Mouse (Mus musculus) stomach, adult 2 months (tissue): ENCODE results near the gene Sv2a. TPM values are rescaled to one million over a fixed set of nuclear protein-coding genes. Genes with fewer than 3 reads are reported as not detected.

ENCODE experiments used
- polyA plus RNA-seq: library from polyadenylated mRNA; depleted of rRNA; stranded (reverse); fragments of >200 nt; gene quantifications from 2 replicates; pipeline ENCODE4 v1.2.3, GENCODE M21; 2012; rRNA removed

Gene Sv2a
- polyA plus RNA-seq, result 0.65 and 0.73 TPM in 2 replicates

DNA sequence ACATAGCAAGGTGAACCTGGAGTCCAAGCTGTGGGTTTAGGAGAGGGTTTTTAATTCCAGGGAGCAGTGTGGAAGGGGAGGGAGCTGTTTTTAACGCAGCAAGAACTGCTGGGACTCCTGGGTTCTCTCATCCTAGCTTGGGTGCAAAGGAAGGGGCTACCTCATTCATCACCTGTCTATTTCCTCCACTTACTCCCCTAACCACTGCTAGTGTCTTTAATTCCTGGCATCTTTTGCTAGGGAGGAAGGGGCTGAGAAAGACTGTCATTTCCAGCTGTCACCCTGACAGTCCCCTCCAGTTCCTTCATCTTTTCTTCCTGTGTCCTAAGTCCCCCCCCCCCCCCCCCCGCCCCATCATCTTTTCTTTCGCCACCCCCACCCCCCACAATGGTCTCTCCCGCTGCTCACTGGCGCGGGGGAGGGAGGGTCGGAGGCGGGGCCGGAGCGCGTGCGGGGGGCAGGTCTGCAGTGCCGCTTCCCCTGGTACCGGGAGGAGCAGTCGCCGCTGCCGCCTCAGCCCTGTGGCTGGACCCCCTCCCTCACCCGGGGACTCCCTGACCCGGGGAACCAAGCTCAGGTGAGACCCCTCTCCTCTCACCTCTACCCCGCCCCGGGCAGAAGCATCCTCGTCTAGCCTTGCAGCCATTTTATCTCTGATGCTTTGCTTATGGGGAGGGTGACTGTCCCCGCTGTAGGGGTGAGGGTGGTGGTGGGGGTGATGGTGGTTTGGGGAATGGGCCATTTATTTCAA is at the start of gene Sv2a:
Sv2a (plus strand) TSS at position 425 of the 751 bp plus-strand sequence.

GRCm38 (mm10) chr3:96161869-96162840 is 18.8 kb upstream of the Sv2a start, which contains the start of gene Mtmr11:
Mtmr11 (plus strand) TSS chr3:96162004.

DNA sequence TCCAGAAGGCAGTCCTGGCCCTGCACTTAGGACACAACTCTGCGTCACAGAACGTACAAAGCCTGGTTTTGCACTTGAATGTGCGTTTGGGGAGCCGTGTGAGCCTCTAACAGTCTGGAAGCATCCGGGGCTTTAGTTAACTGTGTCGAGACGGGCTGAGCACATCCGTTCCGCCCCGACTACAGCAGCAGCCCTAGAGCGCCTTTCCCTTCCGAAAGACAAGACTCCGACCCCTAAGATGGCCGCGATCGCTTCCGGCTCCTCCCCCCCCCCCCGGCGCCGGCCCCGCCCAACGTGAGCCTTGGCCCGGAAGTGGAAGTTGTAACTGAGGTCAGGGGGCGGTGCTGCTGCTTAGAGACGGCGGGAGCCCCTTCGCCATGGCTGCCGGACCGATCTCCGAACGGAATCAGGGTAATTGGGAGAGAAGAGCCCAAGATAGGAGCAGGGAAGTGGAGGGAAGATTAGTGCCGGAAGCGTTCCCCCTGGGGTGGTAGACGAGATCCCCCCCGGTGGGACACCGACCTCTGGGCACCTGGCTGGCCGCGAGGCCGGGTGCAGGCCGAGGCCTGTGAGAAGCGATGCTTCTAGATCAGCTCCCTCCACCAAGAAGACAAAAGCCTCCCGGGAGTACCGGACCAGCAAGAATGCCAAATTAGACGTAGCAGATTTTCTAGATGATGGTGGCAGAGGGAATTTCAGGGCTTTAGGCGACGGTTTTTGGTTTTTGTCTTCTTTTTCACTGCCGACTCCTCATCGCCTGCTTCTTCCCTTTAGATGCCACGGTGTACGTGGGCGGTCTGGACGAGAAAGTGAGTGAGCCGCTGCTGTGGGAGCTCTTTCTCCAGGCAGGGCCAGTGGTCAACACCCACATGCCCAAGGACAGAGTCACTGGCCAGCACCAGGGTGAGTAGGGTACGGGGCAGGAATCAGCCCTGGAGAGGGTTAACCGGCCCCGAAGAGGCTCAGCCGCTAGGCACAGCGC is 8.5 kb upstream of the Sv2a start, which contains the start of gene Sf3b4:
Sf3b4 (plus strand) TSS at position 136 of the 982 bp plus-strand sequence.

GRCm38 (mm10) chr3:96219661-96220130 is 38.7 kb downstream of the Sv2a start, which contains the start of the genes Bola1 and Hist2h2ab:
Bola1 (minus strand) TSS chr3:96219709.
Hist2h2ab (plus strand) TSS chr3:96219865.

GRCm38 (mm10) chr3:96220765-96221639 is 40.1 kb downstream of the Sv2a start, which contains the start of the genes Hist2h2ac and Hist2h2be:
Hist2h2ac (minus strand) TSS chr3:96220880.
Hist2h2be (plus strand) TSS chr3:96221119.

GRCm38 (mm10) chr3:96238954-96239793 is 58.2 kb downstream of the Sv2a start, which contains the start of gene Hist2h3c2:
Hist2h3c2 (minus strand) TSS chr3:96239127.

GRCm38 (mm10) chr3:96239949-96240798 is 59.2 kb downstream of the Sv2a start, which contains the start of gene Hist2h2aa2:
Hist2h2aa2 (minus strand) TSS chr3:96240276.

Other genes starting within 250 kb of the Sv2a start
- gene Plekho1, start 185.2 kb upstream of the Sv2a start, polyA plus RNA-seq, result 21.5 and 24.7 TPM in 2 replicates
- gene Vps45, start 122.7 kb upstream of the Sv2a start, polyA plus RNA-seq, result 1.4 and 1.6 TPM in 2 replicates
- 6.0 and 7.2 TPM in 2 replicates for gene Otud7b, start 76.6 kb upstream of the Sv2a start, polyA plus RNA-seq
- 4.0 and 4.3 TPM in 2 replicates for gene Mtmr11, start 19.1 kb upstream of the Sv2a start, polyA plus RNA-seq
- gene Sf3b4, start 8.8 kb upstream of the Sv2a start, polyA plus RNA-seq, result 55.2 and 66.1 TPM in 2 replicates
- 30.5 and 48.9 TPM in 2 replicates for gene Bola1, start 38.6 kb downstream of the Sv2a start, polyA plus RNA-seq
- 3.7 TPM in 1 of 2 replicates, not detected in the other for gene Hist2h2ab, start 38.7 kb downstream of the Sv2a start, polyA plus RNA-seq
- gene Hist2h2ac, start 39.7 kb downstream of the Sv2a start, polyA plus RNA-seq, result 3.6 and 7.2 TPM in 2 replicates
- 0.98 and 1.5 TPM in 2 replicates for gene Hist2h2be, start 40.0 kb downstream of the Sv2a start, polyA plus RNA-seq
- gene Hist2h3c2, start 58.0 kb downstream of the Sv2a start, polyA plus RNA-seq, result 39.6 and 62.7 TPM in 2 replicates
- 125 and 141 TPM in 2 replicates for gene Hist2h2aa2, start 59.1 kb downstream of the Sv2a start, polyA plus RNA-seq
- 236 and 409 TPM in 2 replicates for gene Hist2h2aa1, start 64.3 kb downstream of the Sv2a start, polyA plus RNA-seq
- gene Hist2h3c1, start 65.5 kb downstream of the Sv2a start, polyA plus RNA-seq, result not detected in 2 replicates
- gene Hist2h4, start 82.2 kb downstream of the Sv2a start, polyA plus RNA-seq, result 1.9 and 2.1 TPM in 2 replicates
- gene Hist2h3b, start 87.5 kb downstream of the Sv2a start, polyA plus RNA-seq, result 34.2 and 45.6 TPM in 2 replicates
- 0.85 and 1.3 TPM in 2 replicates for gene Hist2h2bb, start 88.6 kb downstream of the Sv2a start, polyA plus RNA-seq
- gene Fcgr1, start 112.8 kb downstream of the Sv2a start, polyA plus RNA-seq, result 0.29 and 0.46 TPM in 2 replicates